Mouse (Mus musculus) liver, embryonic 15.5 days (tissue): ENCODE measurements around the gene Nosip. TPM values are rescaled to one million over a fixed set of nuclear protein-coding genes. Genes with fewer than 3 reads are reported as not detected.

Experiments
- ATAC-seq: fragments of 200-750 bp; cut with Nextera tagmentation; 2 replicates; pipeline ENCODE4 v1.8.0; 2017; ENCODE audit warnings: moderate number of reproducible peaks, mild to moderate bottlenecking, moderate library complexity; ENCODE audit not compliant: insufficient read depth
- H3K27ac ChIP-seq: fragments of 300-500 bp; sonication (generic); replicated peaks from 2 replicates; pipeline ENCODE4 v1.5.1; 2015; ENCODE audit warnings: mild to moderate bottlenecking, inconsistent platforms
- H3K27me3 ChIP-seq: fragments of 300-500 bp; sonication (generic); 2 replicates; pipeline ENCODE4 v1.6.1; 2015; ENCODE audit warnings: mild to moderate bottlenecking, inconsistent platforms
- H3K36me3 ChIP-seq: fragments of 300-500 bp; sonication (generic); replicated peaks from 2 replicates; pipeline ENCODE4 v1.6.1; 2015; ENCODE audit warnings: moderate library complexity, mild to moderate bottlenecking, inconsistent platforms
- H3K4me1 ChIP-seq: fragments of 300-500 bp; sonication (generic); replicated peaks from 2 replicates; pipeline ENCODE4 v1.6.1; 2015; ENCODE audit warnings: inconsistent platforms
- H3K4me2 ChIP-seq: fragments of 300-500 bp; sonication (generic); 2 replicates; pipeline ENCODE4 v1.6.1; 2015; ENCODE audit warnings: moderate library complexity, mild to moderate bottlenecking, inconsistent platforms
- H3K4me3 ChIP-seq: fragments of 300-500 bp; sonication (generic); replicated peaks from 2 replicates; pipeline ENCODE4 v1.5.1; 2015; ENCODE audit warnings: mild to moderate bottlenecking, inconsistent platforms
- H3K9ac ChIP-seq: fragments of 300-500 bp; sonication (generic); 2 replicates; pipeline ENCODE4 v1.6.1; 2015; ENCODE audit warnings: moderate library complexity, mild to moderate bottlenecking, inconsistent platforms
- H3K9me3 ChIP-seq: fragments of 300-500 bp; sonication (generic); replicated peaks from 2 replicates; pipeline ENCODE4 v1.6.1; 2016; ENCODE audit warnings: inconsistent platforms
- WGBS: fragments of 180-500 bp; shearing (Covaris S2); methylation state at CpG from one replicate; pipeline ENCODE4 v1.1.7; 2015; ENCODE audit warnings: mixed read lengths; ENCODE audit not compliant: insufficient replicate concordance; 5-methylcytosine and 5-hydroxymethylcytosine counted together
- polyA plus RNA-seq: library from polyadenylated mRNA; unstranded; fragments of >200 nt; fragmentation: Nextera tagmentation; extraction: Ambion mirVana; gene quantifications from 2 replicates; pipeline ENCODE4 v1.2.1, GENCODE M21; 2015

Nosip gene
- polyA plus RNA-seq, 1 experiment from 2014 or later: 25.9 TPM

- 52% methylated on average over 6 of the region's 6 CpGs for WGBS
- peak overlapping the region; percentile 73; the same call in 1 of the 2 replicates for H3K4me2 ChIP-seq
- H3K4me1 ChIP-seq: peaks cover 38% of the 10 kb centered on the region
- ATAC-seq: no peak
- no peaks in the 10 kb centered on the region for H3K9me3 ChIP-seq
- H3K27ac ChIP-seq: 0 out of 2 replicates have a peak overlapping the region, but pooled peaks have one; percentile 30
- no peak overlapping the region for H3K4me3 ChIP-seq
- no peaks in the 10 kb centered on the region for H3K27me3 ChIP-seq
- no peak overlapping the region for H3K9ac ChIP-seq
- 0 out of 2 replicates have a peak, but pooled peaks cover 2% of the 10 kb centered on the region for H3K36me3 ChIP-seq
Measured at GRCm38 (mm10) chr7:45060632-45061122, 1.6 kb upstream of the Nosip start.

- H3K9ac ChIP-seq: peak overlapping the region; percentile 75
- 0 out of 2 replicates have a peak, but pooled peaks cover 2% of the 10 kb centered on the region for H3K36me3 ChIP-seq
- peaks cover 38% of the 10 kb centered on the region for H3K4me1 ChIP-seq
- peak overlapping the region; percentile 81 for H3K4me3 ChIP-seq
- no peaks in the 10 kb centered on the region for H3K9me3 ChIP-seq
- H3K27ac ChIP-seq: peak overlapping the region; percentile 91
- H3K4me2 ChIP-seq: peak overlapping the region; percentile 73
- peak; percentile 24; the same call in 1 of the 2 replicates for ATAC-seq
- 28% methylated on average over 11 of the region's 11 CpGs for WGBS
- H3K27me3 ChIP-seq: no peaks in the 10 kb centered on the region
Measured at GRCm38 (mm10) chr7:45061532-45062075, 625 bp upstream of the Nosip start.

GRCm38 (mm10) chr7:45067190-45067999 lies 5.2 kb downstream of the Nosip start:
- no peak for ATAC-seq
- Histone ChIP-seq H3K36me3 (no peaks in the 10 kb centered on the region), H3K27me3 (no peaks in the 10 kb centered on the region), H3K4me2 (no peak overlapping the region), H3K4me3 (no peak overlapping the region), H3K9me3 (no peaks in the 10 kb centered on the region), H3K27ac (no peak overlapping the region), H3K4me1 (peaks cover 32% of the 10 kb centered on the region), H3K9ac (no peak overlapping the region)
- 33% methylated on average over 4 of the region's 4 CpGs for WGBS

GRCm38 (mm10) chr7:45068000-45068318 lies 5.7 kb downstream of the Nosip start:
- ATAC-seq: no peak
- 15% methylated on average over 5 of the region's 5 CpGs for WGBS
- Histone ChIP-seq H3K27ac (no peak overlapping the region), H3K27me3 (no peaks in the 10 kb centered on the region), H3K9me3 (no peaks in the 10 kb centered on the region), H3K4me3 (no peak overlapping the region), H3K9ac (no peak overlapping the region), H3K36me3 (no peaks in the 10 kb centered on the region), H3K4me2 (no peak overlapping the region), H3K4me1 (peaks cover 36% of the 10 kb centered on the region)

GRCm38 (mm10) chr7:45069671-45070070 lies 7.4 kb downstream of the Nosip start:
- Histone ChIP-seq H3K4me3 (no peak overlapping the region), H3K4me1 (peaks cover 30% of the 10 kb centered on the region; the same call in 1 of the 2 replicates), H3K9ac (no peak overlapping the region), H3K27me3 (no peaks in the 10 kb centered on the region), H3K4me2 (no peak overlapping the region), H3K27ac (no peak overlapping the region), H3K36me3 (peaks cover 10% of the 10 kb centered on the region; the same call in 1 of the 2 replicates), H3K9me3 (no peaks in the 10 kb centered on the region)
- 45% methylated on average over 2 of the region's 2 CpGs for WGBS
- ATAC-seq: no peak

- peaks cover 34% of the 10 kb centered on the region for H3K36me3 ChIP-seq
- H3K4me1 ChIP-seq: peaks cover 44% of the 10 kb centered on the region
- no peak overlapping the region for H3K4me3 ChIP-seq
- H3K9ac ChIP-seq: no peak overlapping the region
- H3K4me2 ChIP-seq: no peak overlapping the region
- H3K27ac ChIP-seq: no peak overlapping the region
- 64% methylated on average over 2 of the region's 2 CpGs for WGBS
- H3K9me3 ChIP-seq: no peaks in the 10 kb centered on the region
- no peaks in the 10 kb centered on the region for H3K27me3 ChIP-seq
- ATAC-seq: no peak
Measured at GRCm38 (mm10) chr7:45072230-45072629, 10.0 kb downstream of the Nosip start.

- Histone ChIP-seq H3K9me3 (no peaks in the 10 kb centered on the region), H3K27me3 (no peaks in the 10 kb centered on the region), H3K27ac (no peak overlapping the region), H3K4me2 (no peak overlapping the region), H3K36me3 (peaks cover 41% of the 10 kb centered on the region), H3K4me3 (no peak overlapping the region), H3K9ac (no peak overlapping the region), H3K4me1 (peaks cover 38% of the 10 kb centered on the region)
- 53% methylated on average over 7 of the region's 7 CpGs for WGBS
- no peak for ATAC-seq
Measured at GRCm38 (mm10) chr7:45073171-45073707, 11.0 kb downstream of the Nosip start.

- Histone ChIP-seq H3K9ac (no peak overlapping the region), H3K4me3 (no peak overlapping the region), H3K27me3 (no peaks in the 10 kb centered on the region), H3K27ac (no peak overlapping the region), H3K4me2 (no peak overlapping the region), H3K9me3 (no peaks in the 10 kb centered on the region), H3K4me1 (peaks cover 33% of the 10 kb centered on the region), H3K36me3 (peaks cover 41% of the 10 kb centered on the region)
- no peak for ATAC-seq
- 75% methylated on average over 12 of the region's 12 CpGs for WGBS
Measured at GRCm38 (mm10) chr7:45073949-45074348, 11.7 kb downstream of the Nosip start.

GRCm38 (mm10) chr7:45075405-45075804 lies 13.2 kb downstream of the Nosip start:
- Histone ChIP-seq H3K4me1 (peaks cover 41% of the 10 kb centered on the region), H3K27me3 (no peaks in the 10 kb centered on the region), H3K9ac (no peak overlapping the region), H3K4me3 (no peak overlapping the region), H3K9me3 (no peaks in the 10 kb centered on the region), H3K4me2 (no peak overlapping the region), H3K36me3 (peaks cover 41% of the 10 kb centered on the region), H3K27ac (no peak overlapping the region)
- 66% methylated on average over 4 of the region's 4 CpGs for WGBS
- peak; percentile 10; the same call in 1 of the 2 replicates for ATAC-seq

- H3K4me3 ChIP-seq: no peak overlapping the region
- ATAC-seq: no peak
- no peak overlapping the region for H3K27ac ChIP-seq
- 82% methylated on average over 30 of the region's 30 CpGs for WGBS
- H3K36me3 ChIP-seq: peaks cover 41% of the 10 kb centered on the region
- peaks cover 41% of the 10 kb centered on the region for H3K4me1 ChIP-seq
- H3K4me2 ChIP-seq: no peak overlapping the region
- no peaks in the 10 kb centered on the region for H3K9me3 ChIP-seq
- no peaks in the 10 kb centered on the region for H3K27me3 ChIP-seq
- no peak overlapping the region for H3K9ac ChIP-seq
Measured at GRCm38 (mm10) chr7:45076501-45076900, 14.3 kb downstream of the Nosip start.

GRCm38 (mm10) chr7:45077322-45077721 lies 15.1 kb downstream of the Nosip start:
- H3K9ac ChIP-seq: no peak overlapping the region
- ATAC-seq: no peak
- H3K27me3 ChIP-seq: no peaks in the 10 kb centered on the region
- H3K27ac ChIP-seq: no peak overlapping the region
- H3K4me3 ChIP-seq: no peak overlapping the region
- no peak overlapping the region for H3K4me2 ChIP-seq
- H3K36me3 ChIP-seq: peaks cover 41% of the 10 kb centered on the region
- H3K9me3 ChIP-seq: no peaks in the 10 kb centered on the region
- 77% methylated on average over 14 of the region's 14 CpGs for whole genome bisulfite sequencing
- peaks cover 47% of the 10 kb centered on the region for H3K4me1 ChIP-seq
